Mouse (Mus musculus): Measurements from ENCODE around the gene Bpifa3. TPM values are rescaled to one million over a fixed set of nuclear protein-coding genes. Genes with fewer than 3 reads are reported as not detected.

Gene Bpifa3
- polyA plus RNA-seq (2015; fragmentation: Nextera tagmentation; extraction: Ambion mirVana), result not detected in 2 replicates

DNA sequence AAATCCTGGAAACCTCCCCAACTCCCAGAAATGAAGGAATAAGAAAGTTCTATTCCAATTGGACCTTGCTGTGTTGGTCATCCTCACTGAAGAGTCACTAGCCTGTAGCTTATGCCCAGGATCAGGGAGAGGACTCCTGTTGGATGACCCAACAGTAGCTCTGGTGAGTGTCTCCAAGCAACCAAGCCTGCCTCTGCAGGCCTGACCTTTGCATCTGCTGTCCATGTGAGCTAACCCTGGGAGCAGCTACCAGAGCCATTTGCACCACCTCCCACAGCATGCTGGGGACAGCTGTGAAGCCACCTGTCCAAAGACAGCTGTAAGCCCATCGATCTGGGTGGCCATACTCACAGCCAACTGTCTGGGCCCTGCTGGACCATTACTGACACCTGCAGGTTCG, at the start of gene Bpifa3:
Bpifa3 (plus strand) TSS at position 217 of the 400 bp plus-strand sequence.
- Histone ChIP-seq H3K9me3 (ENCODE audit: control insufficient read depth, low read length) (no peaks in the 10 kb centered on the region), H3K27ac (replicated peaks) (no peak within 1 kb of the TSS), H3K9ac (ENCODE audit: low read length) (no peak within 1 kb of the TSS), H3K4me3 (ENCODE audit: low read depth, low read length) (no peak within 1 kb of the TSS), H3K4me2 (replicated peaks; ENCODE audit: low read depth) (no peak within 1 kb of the TSS), H3K27me3 (ENCODE audit: control insufficient read depth, insufficient read depth, low read length) (no peaks in the 10 kb centered on the region), H3K36me3 (ENCODE audit: control insufficient read depth, insufficient read depth, low read length) (no peaks in the 10 kb centered on the region), H3K4me1 (replicated peaks; ENCODE audit: control insufficient read depth, insufficient read depth) (no peaks in the 10 kb centered on the region)
- ATAC-seq (ENCODE audit: low FRiP score, low TSS enrichment) (no peak), DNase-seq (ENCODE audit: low spot score) (no peak)
- 45% methylated on average over 2 of the region's 2 CpGs for WGBS
- TF ChIP-seq EP300 (optimal IDR thresholded peaks at IDR 0.05) (no peak), CTCF (IDR thresholded peaks at IDR 0.05; ENCODE audit: low read depth) (no peak)

DNA sequence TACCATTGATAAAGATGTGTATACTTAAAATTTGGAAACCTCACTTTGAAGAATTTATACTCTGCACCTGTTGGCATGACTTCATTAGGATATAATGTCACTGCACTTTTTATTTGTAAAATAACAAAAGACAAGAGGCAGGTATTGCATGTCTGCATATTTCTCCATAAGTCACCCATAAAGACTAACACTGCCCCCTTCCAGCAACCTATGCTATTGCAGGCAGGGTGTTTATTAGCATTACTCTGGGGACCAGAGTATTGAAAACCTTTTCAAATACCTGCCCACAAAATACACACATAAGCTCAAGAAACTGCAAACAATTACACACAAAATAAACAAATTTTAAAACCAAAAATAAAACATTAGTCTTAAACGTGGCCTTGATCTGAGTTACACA, 32.4 kb upstream of the Bpifa3 start:
- Histone ChIP-seq H3K27ac (replicated peaks) (no peak overlapping the region), H3K9ac (ENCODE audit: low read length) (no peak overlapping the region), H3K4me2 (replicated peaks; ENCODE audit: low read depth) (no peak overlapping the region), H3K4me1 (replicated peaks; ENCODE audit: control insufficient read depth, insufficient read depth) (no peaks in the 10 kb centered on the region), H3K27me3 (ENCODE audit: control insufficient read depth, insufficient read depth, low read length) (no peaks in the 10 kb centered on the region), H3K36me3 (ENCODE audit: control insufficient read depth, insufficient read depth, low read length) (no peaks in the 10 kb centered on the region), H3K9me3 (ENCODE audit: control insufficient read depth, low read length) (no peaks in the 10 kb centered on the region), H3K4me3 (ENCODE audit: low read depth, low read length) (no peak overlapping the region)
- 35% methylated on average over 1 of the region's 1 CpGs for WGBS
- ATAC-seq (ENCODE audit: low FRiP score, low TSS enrichment) (no peak), DNase-seq (ENCODE audit: low spot score) (no peak)
- TF ChIP-seq EP300 (optimal IDR thresholded peaks at IDR 0.05) (no peak), CTCF (IDR thresholded peaks at IDR 0.05; ENCODE audit: low read depth) (peak; percentile 63)

DNA sequence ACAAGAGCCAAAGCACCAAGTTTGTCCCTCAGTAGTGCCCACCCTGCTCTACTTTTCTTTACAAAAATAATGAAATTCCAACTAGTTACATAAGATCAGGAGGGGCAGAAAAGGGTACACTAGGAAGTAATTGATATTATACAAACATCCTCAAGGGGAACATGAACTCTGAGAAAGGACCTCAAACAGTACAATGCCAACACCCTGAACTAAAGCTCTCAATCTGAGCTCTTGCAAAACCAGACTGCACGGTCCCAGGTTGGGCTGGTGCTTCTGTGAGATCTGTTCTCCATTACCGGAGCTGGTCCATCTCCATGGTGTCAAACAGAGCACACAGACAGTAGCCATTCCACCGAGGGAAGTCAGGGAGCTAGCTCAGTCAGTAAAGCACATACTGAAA, 12.8 kb upstream of the Bpifa3 start:
- no peak for TF ChIP-seq EP300 (optimal IDR thresholded peaks at IDR 0.05)
- no peak for TF ChIP-seq CTCF (IDR thresholded peaks at IDR 0.05; ENCODE audit: low read depth)
- Histone ChIP-seq H3K4me1 (replicated peaks; ENCODE audit: control insufficient read depth, insufficient read depth) (no peaks in the 10 kb centered on the region), H3K27me3 (ENCODE audit: control insufficient read depth, insufficient read depth, low read length) (no peaks in the 10 kb centered on the region), H3K36me3 (ENCODE audit: control insufficient read depth, insufficient read depth, low read length) (no peaks in the 10 kb centered on the region), H3K27ac (replicated peaks) (no peak overlapping the region), H3K4me3 (ENCODE audit: low read depth, low read length) (no peak overlapping the region), H3K9ac (ENCODE audit: low read length) (no peak overlapping the region), H3K9me3 (ENCODE audit: control insufficient read depth, low read length) (no peaks in the 10 kb centered on the region), H3K4me2 (replicated peaks; ENCODE audit: low read depth) (no peak overlapping the region)
- DNase-seq (ENCODE audit: low spot score), result no peak
- no peak for ATAC-seq (ENCODE audit: low FRiP score, low TSS enrichment)
- 66% methylated on average over 3 of the region's 3 CpGs for WGBS

DNA sequence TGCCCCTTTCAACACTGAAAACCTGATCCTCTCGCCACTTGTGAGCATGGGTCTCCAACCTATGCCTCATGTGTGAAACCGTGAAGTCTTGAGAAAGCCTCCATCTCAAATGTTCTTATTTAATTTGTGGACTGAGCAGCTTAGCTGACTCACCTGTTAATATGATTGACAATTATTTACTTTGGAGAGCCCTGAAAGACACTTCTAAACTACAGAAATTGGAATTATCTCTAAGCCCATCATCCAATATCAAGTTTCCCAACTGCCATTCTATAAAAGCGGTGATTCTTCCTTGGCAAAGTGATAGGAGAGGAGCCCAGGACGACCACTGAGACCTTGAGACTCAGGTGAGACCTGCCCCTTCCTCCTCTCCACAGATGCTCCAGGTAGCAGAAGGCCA, 12.4 kb downstream of the Bpifa3 start, which contains the start of gene Bpifa1:
Bpifa1 (plus strand) TSS at position 301 of the 400 bp plus-strand sequence.
- Histone ChIP-seq H3K4me3 (ENCODE audit: low read depth, low read length) (no peak within 1 kb of the TSS), H3K4me1 (replicated peaks; ENCODE audit: control insufficient read depth, insufficient read depth) (no peaks in the 10 kb centered on the region), H3K9ac (ENCODE audit: low read length) (no peak within 1 kb of the TSS), H3K9me3 (ENCODE audit: control insufficient read depth, low read length) (no peaks in the 10 kb centered on the region), H3K27me3 (ENCODE audit: control insufficient read depth, insufficient read depth, low read length) (no peaks in the 10 kb centered on the region), H3K4me2 (replicated peaks; ENCODE audit: low read depth) (no peak within 1 kb of the TSS), H3K27ac (replicated peaks) (no peak within 1 kb of the TSS), H3K36me3 (ENCODE audit: control insufficient read depth, insufficient read depth, low read length) (no peaks in the 10 kb centered on the region)
- TF ChIP-seq CTCF (IDR thresholded peaks at IDR 0.05; ENCODE audit: low read depth), result no peak
- TF ChIP-seq EP300 (optimal IDR thresholded peaks at IDR 0.05), result no peak
- no peak for ATAC-seq (ENCODE audit: low FRiP score, low TSS enrichment)
- WGBS, result 76% methylated on average over 4 of the region's 4 CpGs
- DNase-seq (ENCODE audit: low spot score), result no peak

DNA sequence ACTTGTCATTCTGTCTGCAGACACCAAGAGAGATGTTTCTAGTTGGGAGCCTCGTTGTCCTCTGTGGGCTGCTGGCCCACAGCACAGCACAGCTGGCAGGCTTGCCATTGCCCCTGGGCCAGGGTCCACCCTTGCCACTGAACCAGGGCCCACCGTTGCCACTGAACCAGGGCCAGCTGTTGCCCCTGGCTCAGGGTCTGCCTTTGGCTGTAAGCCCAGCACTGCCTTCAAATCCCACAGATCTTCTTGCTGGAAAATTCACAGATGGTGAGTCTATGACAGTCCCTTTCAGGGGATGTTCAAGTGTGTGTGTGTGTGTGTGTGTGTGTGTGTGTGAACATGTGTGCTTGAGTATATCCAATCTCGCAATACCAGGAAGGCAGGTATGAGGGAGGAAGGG, 13.6 kb downstream of the Bpifa3 start:
- H3K9ac ChIP-seq (ENCODE audit: low read length), result no peak overlapping the region
- H3K27ac ChIP-seq (replicated peaks), result no peak overlapping the region
- H3K36me3 ChIP-seq (ENCODE audit: control insufficient read depth, insufficient read depth, low read length), result no peaks in the 10 kb centered on the region
- no peak for DNase-seq (ENCODE audit: low spot score)
- no peak for ATAC-seq (ENCODE audit: low FRiP score, low TSS enrichment)
- H3K4me3 ChIP-seq (ENCODE audit: low read depth, low read length), result no peak overlapping the region
- TF ChIP-seq EP300 (optimal IDR thresholded peaks at IDR 0.05) (no peak), CTCF (IDR thresholded peaks at IDR 0.05; ENCODE audit: low read depth) (no peak)
- H3K27me3 ChIP-seq (ENCODE audit: control insufficient read depth, insufficient read depth, low read length), result no peaks in the 10 kb centered on the region
- H3K4me1 ChIP-seq (replicated peaks; ENCODE audit: control insufficient read depth, insufficient read depth), result no peaks in the 10 kb centered on the region
- no peak overlapping the region for H3K4me2 ChIP-seq (replicated peaks; ENCODE audit: low read depth)
- 68% methylated on average over 2 of the region's 3 CpGs for WGBS
- no peaks in the 10 kb centered on the region for H3K9me3 ChIP-seq (ENCODE audit: control insufficient read depth, low read length)

DNA sequence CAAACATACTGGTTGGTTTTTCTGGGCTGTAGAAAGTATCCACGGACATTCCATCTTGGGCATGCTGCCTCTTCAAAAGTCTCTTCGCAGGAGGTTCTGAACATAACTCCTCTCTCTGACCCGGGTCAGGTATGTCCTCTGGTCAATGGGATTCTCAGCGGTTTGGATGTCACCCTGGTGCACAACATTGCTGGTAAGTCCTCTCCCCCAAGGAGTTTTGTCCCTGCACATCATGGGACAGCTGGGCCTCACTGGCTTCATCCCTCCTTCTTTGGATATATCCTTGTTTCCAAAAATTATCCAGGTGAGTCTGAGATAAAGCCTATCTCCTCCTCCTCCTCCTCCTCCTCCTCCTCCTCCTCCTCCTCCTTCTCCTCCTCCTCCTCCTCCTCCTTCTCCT, 17.4 kb downstream of the Bpifa3 start:
- ATAC-seq (ENCODE audit: low FRiP score, low TSS enrichment), result no peak
- H3K9me3 ChIP-seq (ENCODE audit: control insufficient read depth, low read length), result no peaks in the 10 kb centered on the region
- no peaks in the 10 kb centered on the region for H3K36me3 ChIP-seq (ENCODE audit: control insufficient read depth, insufficient read depth, low read length)
- no peaks in the 10 kb centered on the region for H3K4me1 ChIP-seq (replicated peaks; ENCODE audit: control insufficient read depth, insufficient read depth)
- DNase-seq (ENCODE audit: low spot score), result no peak
- H3K4me3 ChIP-seq (ENCODE audit: low read depth, low read length), result no peak overlapping the region
- TF ChIP-seq EP300 (optimal IDR thresholded peaks at IDR 0.05) (no peak), CTCF (IDR thresholded peaks at IDR 0.05; ENCODE audit: low read depth) (no peak)
- WGBS, result 84% methylated on average over 4 of the region's 4 CpGs
- H3K4me2 ChIP-seq (replicated peaks; ENCODE audit: low read depth), result no peak overlapping the region
- no peaks in the 10 kb centered on the region for H3K27me3 ChIP-seq (ENCODE audit: control insufficient read depth, insufficient read depth, low read length)
- no peak overlapping the region for H3K9ac ChIP-seq (ENCODE audit: low read length)
- no peak overlapping the region for H3K27ac ChIP-seq (replicated peaks)
